In the genomic region with DNA sequence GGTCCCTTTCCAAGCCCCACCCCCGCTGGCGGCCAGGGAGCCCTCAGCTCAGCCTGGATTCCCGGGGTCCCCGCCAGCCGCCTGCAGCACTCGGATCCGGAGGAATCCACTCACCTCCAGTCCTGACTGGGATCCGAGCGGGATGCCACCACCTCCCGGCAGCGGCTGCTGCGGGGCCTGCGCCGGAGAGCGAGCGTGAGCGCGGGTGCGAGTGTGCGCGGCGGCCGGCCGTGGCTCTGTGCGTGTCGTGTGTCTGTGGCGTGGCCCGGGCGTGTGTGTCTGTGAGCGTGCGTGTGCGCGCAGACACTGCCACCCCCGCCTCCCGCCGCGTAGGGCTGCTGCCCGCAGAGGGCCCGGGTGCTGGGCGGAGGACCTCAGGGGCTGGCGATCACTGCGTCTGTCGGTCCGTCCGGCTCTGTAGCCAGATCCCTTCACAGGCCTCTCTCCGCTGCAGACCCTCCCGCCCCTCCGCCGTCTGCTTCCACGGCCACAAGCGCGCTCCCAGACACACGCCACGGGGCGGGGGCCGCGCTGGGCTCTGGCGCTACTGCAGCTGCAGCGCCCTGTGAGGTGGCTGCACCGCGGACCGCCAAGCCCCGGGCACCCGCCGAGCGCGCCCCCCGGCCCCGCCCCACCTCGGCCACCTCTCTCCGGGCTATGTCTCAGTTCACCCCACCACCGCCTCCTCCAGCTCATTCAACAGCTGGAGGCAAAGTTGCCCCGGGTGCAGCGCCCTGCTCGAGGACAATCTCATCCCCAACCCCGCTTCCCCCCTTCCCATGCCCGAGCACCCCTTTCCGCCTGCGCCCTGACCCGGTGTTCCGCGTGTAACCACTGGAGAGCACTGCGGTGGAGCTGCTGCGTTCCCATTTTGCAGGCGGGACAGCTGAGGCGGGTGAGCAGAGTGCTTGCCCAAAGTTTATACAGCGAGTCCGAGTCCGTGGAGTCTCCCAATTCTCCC, we compare ENCODE assay signal across 8 mouse cellular contexts. TPM values are rescaled to one million over a fixed set of nuclear protein-coding genes. Genes with fewer than 3 reads are reported as not detected.
DNase-seq lines count a peak whose midpoint lies in the region; ATAC-seq lines count a peak whose summit lies in the region.

Gene Elfn2 (minus strand): TSS at position 482 of the 961 bp plus-strand sequence.

- peaks cover 7% of the 10 kb centered on the region for H3K4me1 ChIP-seq in lung, embryonic 16.5 days (replicated peaks; ENCODE audit: control insufficient read depth, insufficient read depth, low read length)
- peaks cover 63% of the 10 kb centered on the region for H3K4me1 ChIP-seq in neural tube, embryonic 13.5 days (replicated peaks)

- H3K27ac ChIP-seq in lung, embryonic 16.5 days (ENCODE audit: low read length): no peak within 1 kb of the TSS
- peak within 1 kb of the TSS; percentile 75 for H3K27ac ChIP-seq in neural tube, embryonic 13.5 days (replicated peaks)

- peaks cover 66% of the 10 kb centered on the region for H3K27me3 ChIP-seq in lung, embryonic 16.5 days (ENCODE audit: control insufficient read depth, insufficient read depth, low read depth, low read length)
- H3K27me3 ChIP-seq in neural tube, embryonic 13.5 days: peaks cover 57% of the 10 kb centered on the region

- H3K4me2 ChIP-seq in lung, embryonic 16.5 days (ENCODE audit: low read depth, low read length): peak within 1 kb of the TSS; percentile 66
- peak within 1 kb of the TSS; percentile 83 for H3K4me2 ChIP-seq in neural tube, embryonic 13.5 days

- no peaks in the 10 kb centered on the region for H3K36me3 ChIP-seq in lung, embryonic 16.5 days (ENCODE audit: control insufficient read depth, insufficient read depth, low read length)
- H3K36me3 ChIP-seq in neural tube, embryonic 13.5 days: no peaks in the 10 kb centered on the region

- 2% methylated on average over 48 of the region's 89 CpGs for WGBS in lung, embryonic 16.5 days
- WGBS in neural tube, embryonic 13.5 days: 1% methylated on average over 88 of the region's 89 CpGs

- peak; percentile 30 for DNase-seq in adrenal gland, postnatal 10 days
- no peak for DNase-seq in adrenal gland, adult 18-20 months (ENCODE audit: low spot score in 2 of 2)
- no peak for DNase-seq in lung, adult 18-20 months
- DNase-seq in frontal cortex, postnatal 36 days (ENCODE audit: low spot score in 2 of 2): peak; percentile 79 to 81
- DNase-seq in left cerebral cortex, postnatal 14 days (ENCODE audit: low spot score in 2 of 2): peak; percentile 68 to 70
- no peak for DNase-seq in adipocyte (ENCODE audit: low spot score)

- peak within 1 kb of the TSS; percentile 44 for H3K4me3 ChIP-seq in lung, embryonic 16.5 days (ENCODE audit: low read length)
- H3K4me3 ChIP-seq in neural tube, embryonic 13.5 days: peak within 1 kb of the TSS; percentile 62

- peak; percentile 24; the same call in 1 of the 2 replicates for ATAC-seq in lung, embryonic 16.5 days (ENCODE audit: low read depth)
- peak; percentile 62 for ATAC-seq in neural tube, embryonic 13.5 days (ENCODE audit: low read depth)

- intact Hi-C loops in left cerebral cortex, postnatal 14 days (cut with DNase I): no loop called here

- peak within 1 kb of the TSS; percentile 29; the same call in 1 of the 2 replicates for H3K9ac ChIP-seq in lung, embryonic 16.5 days (ENCODE audit: low read length)
- H3K9ac ChIP-seq in neural tube, embryonic 13.5 days: peak within 1 kb of the TSS; percentile 81

- H3K9me3 ChIP-seq in lung, embryonic 16.5 days (ENCODE audit: control insufficient read depth, low read length): no peaks in the 10 kb centered on the region
- H3K9me3 ChIP-seq in neural tube, embryonic 13.5 days: no peaks in the 10 kb centered on the region

RNA-seq across cellular contexts. Expression of gene Elfn2, which starts in this region (rescaled TPM):
- 1 to 10 TPM; 2.5 to 2.9 TPM for total RNA-seq in adrenal gland, postnatal 10 days (2021)
- total RNA-seq in adrenal gland, adult 18-20 months (2021): 1 to 10 TPM; 1.8 to 3.4 TPM
- 0.09 and 0.15 TPM in 2 replicates for polyA plus RNA-seq in lung, embryonic 16.5 days (2015; fragmentation: Nextera tagmentation; extraction: Ambion mirVana)
- total RNA-seq in left cerebral cortex, postnatal 14 days (2021): 100 to 1,000 TPM; 117 to 127 TPM
- polyA plus RNA-seq in neural tube, embryonic 13.5 days (2015; fragmentation: Nextera tagmentation; extraction: Ambion mirVana): 5.5 and 6.0 TPM in 2 replicates

Comparison
In these comparisons a context has a peak if more than half of its experiments do, and no peak if none do; other contexts are left out.
1. RNA of gene Elfn2 (total RNA-seq): 117 to 127 TPM in left cerebral cortex, postnatal 14 days; 1.8 to 3.4 TPM in adrenal gland, adult 18-20 months and 2.5 to 2.9 TPM in adrenal gland, postnatal 10 days; every median in the first group is over 10 times any median in the second.
2. DNase-seq: peak in adrenal gland, postnatal 10 days (single experiment), frontal cortex, postnatal 36 days (2 of 2) and left cerebral cortex, postnatal 14 days (2 of 2); none in adrenal gland, adult 18-20 months (0 of 2), lung, adult 18-20 months (0 of 2) and adipocyte (single experiment).
3. Peak in ATAC-seq, H3K4me3 ChIP-seq, H3K9ac ChIP-seq and H3K4me2 ChIP-seq in lung, embryonic 16.5 days; RNA of the gene not detected or under 1 TPM.